ENCODE assay signal across 8 mouse cellular contexts in the genomic region with DNA sequence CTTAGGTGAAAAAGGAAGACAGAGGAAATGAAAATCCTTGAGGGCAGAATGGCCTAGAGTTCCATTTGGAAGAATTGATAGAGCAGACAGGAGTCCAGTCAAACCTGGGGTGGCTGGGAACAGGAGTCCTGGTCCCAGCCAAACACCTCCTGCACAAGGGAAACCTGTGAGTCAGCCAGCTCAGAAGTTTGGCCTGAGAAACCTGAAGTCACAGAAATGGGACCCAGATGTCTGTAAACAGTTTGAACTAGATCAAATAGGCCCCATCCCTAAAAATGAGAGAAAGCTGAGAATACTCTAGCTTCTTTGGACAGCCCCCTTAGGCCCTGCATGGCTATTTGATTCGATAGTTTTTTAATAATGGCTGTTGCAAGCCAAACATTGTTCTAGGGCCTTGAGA. TPM values are rescaled to one million over a fixed set of nuclear protein-coding genes. Genes with fewer than 3 reads are reported as not detected.
DNase-seq lines count a peak whose midpoint lies in the region; ATAC-seq and TF ChIP-seq lines count a peak whose summit lies in the region.

No protein-coding gene starts in this region.

- H3K9ac ChIP-seq in heart, embryonic 16.5 days (ENCODE audit: low read length): no peak overlapping the region
- no peak overlapping the region for H3K9ac ChIP-seq in forebrain, embryonic 11.5 days (ENCODE audit: low read length)
- H3K9ac ChIP-seq in liver, embryonic 14.5 days (replicated peaks): peak overlapping the region; percentile 65

- no peak for TF ChIP-seq CTCF in liver, embryonic 14.5 days (IDR thresholded peaks at IDR 0.05; ENCODE audit: low read depth)

- H3K9me3 ChIP-seq in heart, embryonic 16.5 days (replicated peaks; ENCODE audit: control insufficient read depth, low read length): no peaks in the 10 kb centered on the region
- no peaks in the 10 kb centered on the region for H3K9me3 ChIP-seq in forebrain, embryonic 11.5 days (ENCODE audit: control insufficient read depth, low read length)
- no peaks in the 10 kb centered on the region for H3K9me3 ChIP-seq in liver, embryonic 14.5 days (ENCODE audit: control insufficient read depth, low read length)

- TF ChIP-seq EP300 in liver, embryonic 14.5 days (IDR thresholded peaks at IDR 0.05; ENCODE audit: low read depth): no peak

- peak overlapping the region; percentile 73 for H3K4me2 ChIP-seq in heart, embryonic 16.5 days (ENCODE audit: low read depth, low read length)
- peak overlapping the region; percentile 92 for H3K4me2 ChIP-seq in forebrain, embryonic 11.5 days (ENCODE audit: low read depth, low read length, severe bottlenecking)
- peak overlapping the region; percentile 86 for H3K4me2 ChIP-seq in liver, embryonic 14.5 days (ENCODE audit: low read depth)

- ATAC-seq in heart, embryonic 16.5 days (replicated peaks; ENCODE audit: extremely low read depth, insufficient read depth, low FRiP score): no peak
- no peak for ATAC-seq in forebrain, embryonic 11.5 days (replicated peaks; ENCODE audit: low FRiP score)
- no peak for ATAC-seq in liver, embryonic 14.5 days (ENCODE audit: insufficient read depth)

- intact Hi-C loops in heart, postnatal 25 days (cut with DNase I): no loop called here

- peak overlapping the region; percentile 74 for H3K4me3 ChIP-seq in heart, embryonic 16.5 days (ENCODE audit: low read length)
- peak overlapping the region; percentile 67 for H3K4me3 ChIP-seq in forebrain, embryonic 11.5 days (ENCODE audit: low read depth, low read length)
- peak overlapping the region; percentile 81 to 85; a peak in 3 of 4 replicates for H3K4me3 ChIP-seq in liver, embryonic 14.5 days (ENCODE audit: insufficient read depth in 1 of 2, low read depth in 2 of 2, low read length in 2 of 2)

- H3K27ac ChIP-seq in heart, embryonic 16.5 days (ENCODE audit: low read length): 0 out of 2 replicates have a peak overlapping the region, but pooled peaks have one; percentile 54
- H3K27ac ChIP-seq in forebrain, embryonic 11.5 days (ENCODE audit: low read depth, low read length): no peak overlapping the region
- peak overlapping the region; percentile 89 for H3K27ac ChIP-seq in liver, embryonic 14.5 days

- H3K4me1 ChIP-seq in heart, embryonic 16.5 days (ENCODE audit: control insufficient read depth, insufficient read depth, low read length): peaks cover 17% of the 10 kb centered on the region
- H3K4me1 ChIP-seq in forebrain, embryonic 11.5 days (replicated peaks; ENCODE audit: control insufficient read depth, insufficient read depth, low read length): no peaks in the 10 kb centered on the region; the same call in 1 of the 2 replicates
- peaks cover 25 to 26% of the 10 kb centered on the region in 2 experiments for H3K4me1 ChIP-seq in liver, embryonic 14.5 days (replicated peaks; ENCODE audit: control insufficient read depth in 2 of 2, insufficient read depth in 2 of 2, low read length in 1 of 2)

- WGBS in heart, embryonic 16.5 days: 83% methylated on average over 1 of the region's 1 CpGs
- WGBS in forebrain, embryonic 11.5 days: 88% methylated on average over 1 of the region's 1 CpGs
- WGBS in liver, embryonic 14.5 days (ENCODE audit: insufficient replicate concordance): 82% methylated on average over 1 of the region's 1 CpGs

- no peaks in the 10 kb centered on the region for H3K27me3 ChIP-seq in heart, embryonic 16.5 days (ENCODE audit: control insufficient read depth, insufficient read depth, low read length)
- H3K27me3 ChIP-seq in forebrain, embryonic 11.5 days (ENCODE audit: control insufficient read depth, insufficient read depth, low read length): no peaks in the 10 kb centered on the region
- H3K27me3 ChIP-seq in liver, embryonic 14.5 days (ENCODE audit: control insufficient read depth, insufficient read depth, low read length): no peaks in the 10 kb centered on the region

- no peak for DNase-seq in heart, postnatal 25 days (ENCODE audit: low spot score)
- peak; percentile 56 for DNase-seq in 3T3-L1 (ENCODE audit: low read depth, low spot score)
- no peak for DNase-seq in forebrain, embryonic 11.5 days (ENCODE audit: low spot score)
- DNase-seq in liver, embryonic 14.5 days (ENCODE audit: low read depth in 3 of 3, low spot score in 3 of 3): no peak
- no peak for DNase-seq in right cerebral cortex, postnatal 4 days
- DNase-seq in frontal cortex, adult 2 months (ENCODE audit: extremely low spot score in 1 of 2, low spot score in 1 of 2): no peak
- no peak for DNase-seq in thymus, postnatal 0 days (ENCODE audit: low spot score)

- peaks cover 14% of the 10 kb centered on the region; the same call in 1 of the 2 replicates for H3K36me3 ChIP-seq in heart, embryonic 16.5 days (ENCODE audit: control insufficient read depth, insufficient read depth)
- H3K36me3 ChIP-seq in forebrain, embryonic 11.5 days (ENCODE audit: control insufficient read depth, insufficient read depth, low read length): peaks cover 5% of the 10 kb centered on the region; the same call in 1 of the 2 replicates
- H3K36me3 ChIP-seq in liver, embryonic 14.5 days (replicated peaks; ENCODE audit: control insufficient read depth, insufficient read depth, low read depth): peaks cover 7% of the 10 kb centered on the region

RNA-seq across cellular contexts. Expression of a gene that starts 0.7 kb away (rescaled TPM):
- 8.5 and 10.1 TPM in 2 replicates for polyA plus RNA-seq in heart, embryonic 16.5 days (2015; fragmentation: Nextera tagmentation; extraction: Ambion mirVana)
- 10 to 100 TPM; 12.5 to 15.7 TPM for total RNA-seq in heart, postnatal 25 days (2021)
- 9.4 and 9.7 TPM in 2 replicates for polyA plus RNA-seq in forebrain, embryonic 11.5 days (2014; fragmentation: Nextera tagmentation; extraction: Ambion mirVana)
- 21.9 and 27.8 TPM in 2 replicates for polyA plus RNA-seq in liver, embryonic 14.5 days (2012; rRNA removed)
- 25.9 and 34.1 TPM in 2 replicates for polyA plus RNA-seq in liver, embryonic 14.5 days (2014; fragmentation: Nextera tagmentation; extraction: Ambion mirVana)
- 15.3 and 17.2 TPM in 2 replicates for polyA plus RNA-seq in frontal cortex, adult 2 months (2012; rRNA removed)
- polyA plus RNA-seq in thymus, postnatal 0 days (2015; fragmentation: Nextera tagmentation; extraction: Ambion mirVana): 9.9 and 11.7 TPM in 2 replicates

RNA-seq across cellular contexts. Expression of a gene that starts 22.9 kb away (rescaled TPM):
- polyA plus RNA-seq in heart, embryonic 16.5 days (2015; fragmentation: Nextera tagmentation; extraction: Ambion mirVana): 2.4 and 2.6 TPM in 2 replicates
- total RNA-seq in heart, postnatal 25 days (2021): 1 to 10 TPM; 1.2 to 1.6 TPM
- 2.7 and 5.0 TPM in 2 replicates for polyA plus RNA-seq in forebrain, embryonic 11.5 days (2014; fragmentation: Nextera tagmentation; extraction: Ambion mirVana)
- 0.28 and 3.2 TPM in 2 replicates for polyA plus RNA-seq in liver, embryonic 14.5 days (2012; rRNA removed)
- 3.6 and 3.7 TPM in 2 replicates for polyA plus RNA-seq in liver, embryonic 14.5 days (2014; fragmentation: Nextera tagmentation; extraction: Ambion mirVana)
- polyA plus RNA-seq in frontal cortex, adult 2 months (2012; rRNA removed): 3.8 and 5.9 TPM in 2 replicates
- 2.3 and 2.5 TPM in 2 replicates for polyA plus RNA-seq in thymus, postnatal 0 days (2015; fragmentation: Nextera tagmentation; extraction: Ambion mirVana)

RNA-seq across cellular contexts. Expression of a gene that starts 25.9 kb away (rescaled TPM):
- 21.5 and 29.1 TPM in 2 replicates for polyA plus RNA-seq in heart, embryonic 16.5 days (2015; fragmentation: Nextera tagmentation; extraction: Ambion mirVana)
- 10 to 100 TPM; 19.5 to 21.9 TPM for total RNA-seq in heart, postnatal 25 days (2021)
- polyA plus RNA-seq in forebrain, embryonic 11.5 days (2014; fragmentation: Nextera tagmentation; extraction: Ambion mirVana): 64.0 and 73.8 TPM in 2 replicates
- polyA plus RNA-seq in liver, embryonic 14.5 days (2012; rRNA removed): 4.9 and 16.9 TPM in 2 replicates
- 33.7 and 34.0 TPM in 2 replicates for polyA plus RNA-seq in liver, embryonic 14.5 days (2014; fragmentation: Nextera tagmentation; extraction: Ambion mirVana)
- 26.7 and 26.9 TPM in 2 replicates for polyA plus RNA-seq in frontal cortex, adult 2 months (2012; rRNA removed)
- 75.0 and 78.3 TPM in 2 replicates for polyA plus RNA-seq in thymus, postnatal 0 days (2015; fragmentation: Nextera tagmentation; extraction: Ambion mirVana)

RNA-seq across cellular contexts. Expression of a gene that starts 34.8 kb away (rescaled TPM):
- 3.3 and 3.4 TPM in 2 replicates for polyA plus RNA-seq in heart, embryonic 16.5 days (2015; fragmentation: Nextera tagmentation; extraction: Ambion mirVana)
- total RNA-seq in heart, postnatal 25 days (2021): 1 to 10 TPM in 1 of 2 experiments, under 1 TPM in 1; 0.78 to 1.2 TPM
- polyA plus RNA-seq in forebrain, embryonic 11.5 days (2014; fragmentation: Nextera tagmentation; extraction: Ambion mirVana): 2.5 and 2.8 TPM in 2 replicates
- 35.1 and 62.4 TPM in 2 replicates for polyA plus RNA-seq in liver, embryonic 14.5 days (2012; rRNA removed)
- polyA plus RNA-seq in liver, embryonic 14.5 days (2014; fragmentation: Nextera tagmentation; extraction: Ambion mirVana): 29.1 and 35.2 TPM in 2 replicates
- 0.99 and 1.9 TPM in 2 replicates for polyA plus RNA-seq in frontal cortex, adult 2 months (2012; rRNA removed)
- 0.49 and 0.85 TPM in 2 replicates for polyA plus RNA-seq in thymus, postnatal 0 days (2015; fragmentation: Nextera tagmentation; extraction: Ambion mirVana)

RNA-seq across cellular contexts. Expression of a gene that starts 38.2 kb away (rescaled TPM):
- 713 and 783 TPM in 2 replicates for polyA plus RNA-seq in heart, embryonic 16.5 days (2015; fragmentation: Nextera tagmentation; extraction: Ambion mirVana)
- total RNA-seq in heart, postnatal 25 days (2021): 100 to 1,000 TPM; 279 to 311 TPM
- 1,299 and 1,307 TPM in 2 replicates for polyA plus RNA-seq in forebrain, embryonic 11.5 days (2014; fragmentation: Nextera tagmentation; extraction: Ambion mirVana)
- polyA plus RNA-seq in liver, embryonic 14.5 days (2012; rRNA removed): 152 and 190 TPM in 2 replicates
- polyA plus RNA-seq in liver, embryonic 14.5 days (2014; fragmentation: Nextera tagmentation; extraction: Ambion mirVana): 556 and 576 TPM in 2 replicates
- 326 and 335 TPM in 2 replicates for polyA plus RNA-seq in frontal cortex, adult 2 months (2012; rRNA removed)
- polyA plus RNA-seq in thymus, postnatal 0 days (2015; fragmentation: Nextera tagmentation; extraction: Ambion mirVana): 1,228 and 1,268 TPM in 2 replicates
